Mouse (Mus musculus) kidney, adult 11 months (tissue): Measurements from ENCODE around the gene Nkd2.
A peak's percentile ranks its signal among the peaks of the same experiment; 100 is the strongest.

Experiments
- DNase-seq: peaks from one replicate; pipeline ENCODE4 v3.0.0; 2022

Gene Nkd2

GRCm38 (mm10) chr13:73847465-73847836 is at the start of gene Nkd2:
Gene Nkd2 (minus strand): TSS chr13:73847631.
- DNase-seq: peak; percentile 81

DNA sequence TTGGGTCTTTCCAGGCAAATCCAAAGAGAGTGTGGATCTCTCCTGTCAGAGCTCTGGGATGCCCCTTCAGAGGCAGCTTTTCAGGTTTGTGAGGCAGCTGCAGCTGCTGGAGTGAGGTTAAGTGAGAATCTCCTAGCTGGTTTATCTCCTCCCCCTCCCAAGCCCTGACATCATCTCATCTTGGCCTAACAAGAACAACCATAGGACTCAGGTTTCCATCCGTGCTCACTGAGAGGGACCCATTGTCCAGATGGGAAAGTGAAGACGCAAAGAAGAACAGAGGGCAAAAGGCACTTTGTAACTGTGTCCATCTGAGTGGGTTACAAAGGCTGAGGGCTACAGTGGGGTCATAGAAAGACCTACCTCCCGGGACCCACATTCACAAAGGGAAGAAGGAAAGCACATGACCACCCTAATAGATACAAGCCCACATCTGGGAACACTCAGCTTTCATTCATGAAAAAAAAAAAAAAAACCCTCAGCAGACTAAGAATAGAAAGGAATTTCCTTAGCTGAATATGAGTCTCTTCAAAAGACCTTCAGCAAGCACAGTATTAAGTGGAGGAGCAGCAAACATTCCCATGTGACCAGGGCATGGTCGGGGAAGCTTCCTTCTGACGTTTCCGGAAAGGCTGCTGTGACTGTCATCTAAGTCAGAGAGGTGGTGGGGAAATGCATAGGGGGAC is 45.2 kb upstream of the Nkd2 start:
- peak; percentile 45 for DNase-seq

GRCm38 (mm10) chr13:73887415-73887874 is 40.0 kb upstream of the Nkd2 start:
- peak; percentile 51 for DNase-seq

DNA sequence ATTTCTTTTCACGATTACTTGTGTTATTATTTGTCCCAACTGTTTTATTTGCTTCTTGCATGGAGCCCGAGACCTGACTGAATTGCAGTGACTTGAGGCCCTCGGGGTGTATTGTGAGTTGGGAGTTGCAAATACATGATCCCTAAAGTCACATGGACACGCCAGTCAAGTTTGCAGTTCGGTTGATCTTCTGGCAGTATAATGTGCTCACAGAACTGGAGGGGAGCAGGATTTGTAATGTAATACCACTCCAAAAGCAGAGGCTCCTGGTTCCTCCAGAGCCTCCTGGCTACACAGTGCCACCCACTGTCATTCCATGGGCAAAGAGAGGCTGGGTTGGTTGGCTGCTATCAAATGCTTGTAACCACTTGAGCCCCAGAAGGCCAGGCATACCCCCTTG is 39.2 kb upstream of the Nkd2 start:
- DNase-seq: no peak

DNA sequence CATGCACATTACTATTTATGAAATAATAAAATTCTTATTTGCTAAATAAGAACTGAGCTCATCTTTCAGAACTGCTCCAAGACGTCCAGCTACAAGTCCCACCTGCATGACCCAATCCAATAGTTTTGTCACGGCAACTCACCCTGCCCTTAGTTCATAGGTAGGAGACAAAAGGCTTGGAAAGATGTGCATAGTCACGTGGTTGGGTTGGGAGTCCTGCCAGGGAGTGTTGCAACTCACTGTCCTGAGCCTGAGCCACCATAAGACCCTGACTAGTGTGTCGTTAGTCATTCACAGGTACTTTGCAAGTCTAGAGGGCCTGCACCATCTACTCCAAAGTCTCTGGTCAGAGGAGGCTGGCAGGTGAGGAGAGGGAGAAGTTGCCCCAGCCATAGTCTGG is 38.6 kb upstream of the Nkd2 start:
- peak; percentile 33 for DNase-seq

- DNase-seq: no peak
Measured at GRCm38 (mm10) chr13:73885656-73886055, 38.2 kb upstream of the Nkd2 start.

GRCm38 (mm10) chr13:73881347-73881746 is 33.9 kb upstream of the Nkd2 start:
- no peak for DNase-seq

- DNase-seq: no peak
Measured at GRCm38 (mm10) chr13:73879824-73880223, 32.4 kb upstream of the Nkd2 start.

- DNase-seq: no peak
Measured at GRCm38 (mm10) chr13:73872159-73872558, 24.7 kb upstream of the Nkd2 start.

GRCm38 (mm10) chr13:73846589-73847464 is 604 bp downstream of the Nkd2 start:
- no peak for DNase-seq

DNA sequence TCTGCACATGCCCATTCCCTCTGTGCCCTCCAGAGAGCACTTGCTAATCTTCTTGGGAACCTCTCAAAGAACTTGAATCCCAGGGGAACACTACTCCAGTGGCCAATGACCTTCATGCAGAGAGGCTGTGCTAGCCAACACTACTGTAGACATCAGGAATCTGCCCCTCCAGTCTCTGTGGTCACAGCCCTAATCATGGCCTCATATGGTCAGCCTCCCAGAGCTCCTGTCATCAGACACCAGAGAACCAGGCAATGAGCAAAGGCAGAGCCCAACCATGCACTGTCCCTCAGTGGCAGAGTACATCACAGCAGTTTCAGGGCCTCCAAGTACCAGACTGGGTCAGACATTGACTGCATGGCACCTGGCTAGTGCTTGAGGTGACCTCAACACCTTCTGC is 4.7 kb downstream of the Nkd2 start:
- no peak for DNase-seq

- no peak for DNase-seq
Measured at GRCm38 (mm10) chr13:73839740-73840139, 7.7 kb downstream of the Nkd2 start.

GRCm38 (mm10) chr13:73839137-73839548 is 8.3 kb downstream of the Nkd2 start:
- no peak for DNase-seq

- DNase-seq: peak; percentile 48
Measured at GRCm38 (mm10) chr13:73837708-73838107, 9.7 kb downstream of the Nkd2 start.

GRCm38 (mm10) chr13:73836491-73836890 is 10.9 kb downstream of the Nkd2 start:
- DNase-seq: no peak

DNA sequence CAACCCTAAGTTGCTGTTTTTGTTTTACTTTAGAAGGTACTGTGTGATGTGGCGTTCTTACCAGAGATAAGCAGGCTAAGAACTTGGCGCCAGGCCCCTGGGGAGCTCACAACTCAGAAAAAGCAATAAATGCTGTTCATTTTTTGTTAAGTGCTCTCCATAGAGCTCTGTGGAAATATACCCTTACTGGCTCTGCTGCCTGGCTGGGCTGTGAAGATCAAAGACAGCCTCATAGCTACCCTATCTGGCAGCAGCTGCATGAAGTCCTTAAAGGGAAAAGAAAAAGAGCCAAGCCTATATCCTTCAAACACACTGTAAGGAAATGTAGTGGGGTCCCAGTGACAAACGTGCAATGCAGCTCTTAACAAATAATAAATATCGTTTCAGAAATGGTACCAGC is 11.6 kb downstream of the Nkd2 start:
- DNase-seq: no peak

DNA sequence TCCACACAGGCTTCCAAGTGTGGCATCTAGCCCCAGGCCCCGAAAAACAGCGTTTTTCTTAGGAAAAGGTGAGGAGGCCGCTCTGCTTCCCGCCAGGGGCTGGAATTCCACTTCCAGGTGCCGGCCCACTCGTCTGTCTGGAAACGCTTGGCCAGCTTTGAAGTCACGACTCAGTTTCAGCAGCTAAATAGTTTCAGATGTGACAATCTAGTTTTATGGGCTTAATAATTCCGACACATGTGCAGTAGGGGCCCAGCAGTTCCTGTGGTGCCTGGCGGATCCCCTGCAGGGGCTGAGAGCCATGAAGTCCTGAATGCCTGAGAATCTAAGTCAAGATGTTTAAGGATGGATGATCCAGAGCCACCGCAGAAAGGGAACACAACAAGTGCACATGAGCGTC is 13.6 kb downstream of the Nkd2 start:
- no peak for DNase-seq

DNA sequence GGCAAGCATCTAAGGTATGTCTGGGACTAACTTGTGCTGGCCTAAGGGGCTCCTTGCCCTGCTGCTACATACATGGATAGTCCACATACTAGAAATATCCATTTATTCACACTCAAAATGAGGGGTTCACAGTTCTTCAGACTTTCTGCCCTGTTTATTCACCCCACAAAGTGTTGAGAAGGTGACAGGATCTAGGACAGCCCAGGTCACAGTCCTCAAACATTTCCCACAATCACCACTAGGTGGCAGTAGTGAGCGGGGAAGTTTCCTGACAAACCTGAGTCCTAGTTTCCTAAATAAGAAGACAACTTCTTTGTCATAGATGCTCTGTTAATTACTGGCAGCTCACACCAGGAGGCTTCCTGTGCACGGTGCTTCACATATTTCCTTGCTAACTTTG is 15.9 kb downstream of the Nkd2 start:
- no peak for DNase-seq

- DNase-seq: no peak
Measured at GRCm38 (mm10) chr13:73827243-73827642, 20.2 kb downstream of the Nkd2 start.

- no peak for DNase-seq
Measured at GRCm38 (mm10) chr13:73823711-73824110, 23.7 kb downstream of the Nkd2 start.

DNA sequence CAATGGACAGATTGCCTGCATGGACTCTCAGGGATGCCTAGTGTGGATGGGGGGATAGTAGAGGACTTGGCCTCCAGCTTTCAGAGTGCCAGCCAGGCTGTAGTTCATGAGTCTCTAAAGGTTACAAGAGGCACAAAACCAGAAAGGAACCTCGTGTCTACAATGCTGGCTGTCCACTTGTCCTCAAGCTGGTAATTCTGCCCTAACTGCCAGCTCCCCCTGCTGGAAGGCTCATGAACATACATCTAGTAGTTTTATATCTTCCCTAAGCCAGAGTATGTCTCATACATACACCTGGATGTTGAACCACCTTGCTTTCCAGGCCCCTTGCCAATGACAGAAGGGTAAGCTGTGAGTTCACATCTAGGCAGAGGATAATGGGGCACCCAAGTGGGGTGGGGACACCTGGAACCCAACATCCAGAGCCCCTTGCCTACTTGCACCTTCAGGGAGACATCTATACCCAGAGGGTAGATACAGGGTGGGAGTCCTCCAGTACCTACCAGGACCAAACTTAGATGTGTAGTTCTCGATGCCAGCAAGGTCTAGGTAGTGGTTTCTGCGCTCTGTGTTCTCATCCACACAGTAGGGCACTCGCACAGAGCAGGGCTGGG is 25.1 kb downstream of the Nkd2 start:
- DNase-seq: peak; percentile 56

DNA sequence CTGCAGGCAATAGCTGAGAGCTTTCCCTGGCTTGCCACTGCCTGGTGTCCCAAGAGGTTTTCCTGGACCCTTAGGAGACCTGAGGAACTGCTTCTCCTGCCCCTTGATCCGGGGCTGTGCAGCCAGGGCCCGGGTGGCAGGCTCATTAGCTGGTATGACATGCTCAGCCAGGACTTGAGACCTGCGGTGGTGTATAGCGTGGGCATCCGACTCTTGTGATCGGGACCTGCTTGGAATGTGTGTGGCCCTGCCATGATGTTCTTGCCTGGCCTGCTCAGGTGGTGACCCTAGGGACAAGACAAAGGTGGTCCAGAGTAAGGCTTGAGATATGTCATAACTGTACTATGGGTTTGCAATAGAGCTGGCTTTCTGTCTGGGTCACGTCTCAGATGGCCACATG is 26.2 kb downstream of the Nkd2 start:
- DNase-seq: no peak

DNA sequence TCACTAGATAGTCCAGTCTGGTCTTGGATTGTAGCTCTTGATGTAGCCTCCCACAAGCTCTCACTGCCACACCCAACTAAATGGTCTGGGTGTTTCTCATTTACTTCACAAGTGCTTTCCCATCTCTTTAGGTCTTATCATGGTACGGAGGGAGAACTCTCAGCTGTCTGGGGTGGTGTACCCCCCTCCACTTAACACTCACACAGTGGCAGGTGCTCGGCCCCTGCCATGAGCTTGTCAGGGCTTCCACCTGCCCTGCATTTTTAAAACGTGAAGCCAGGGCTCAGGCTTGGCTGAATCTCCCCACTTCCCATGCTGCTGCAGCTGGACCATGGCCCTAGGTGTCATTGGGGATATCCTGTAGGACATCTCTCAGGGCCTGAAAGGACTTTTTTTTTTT is 28.5 kb downstream of the Nkd2 start:
- DNase-seq: no peak

DNA sequence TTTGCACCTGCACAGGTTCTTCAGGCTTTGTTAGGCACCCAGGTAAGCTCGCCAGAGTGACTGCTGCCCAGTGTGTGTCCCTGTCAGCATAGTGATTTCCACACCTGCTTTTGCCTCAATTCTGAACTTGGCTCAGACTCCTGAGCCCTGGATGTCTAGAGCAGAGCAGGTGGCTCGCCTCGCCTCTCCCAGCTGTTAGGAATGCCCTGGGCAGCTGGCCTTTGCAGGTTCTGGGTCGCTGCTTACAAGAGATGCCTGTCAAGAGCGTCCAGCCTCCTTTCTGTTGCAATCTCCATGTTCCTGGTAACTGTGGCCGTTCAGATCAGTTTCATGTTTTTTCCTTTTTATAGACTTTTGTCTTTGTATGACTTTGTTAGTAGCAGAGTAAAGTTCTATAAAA is 31.1 kb downstream of the Nkd2 start:
- DNase-seq: peak; percentile 43
